Mouse (Mus musculus) cerebellum, adult 9-11 months (tissue): ENCODE results near the gene Bend6.
A peak's percentile ranks its signal among the peaks of the same experiment; 100 is the strongest.
"Not testable (repeated sequence)": the region's sequence is repeated elsewhere in the genome, so short reads cannot be mapped to it uniquely, and the experiment has no call there.

Experiments used
- DNase-seq: peaks from one replicate; pipeline ENCODE4 v3.0.0; 2022

Gene Bend6

GRCm38 (mm10) chr1:33906216-33906615 lies 1.4 kb downstream of the Bend6 start:
- peak; percentile 55 for DNase-seq

- DNase-seq, result peak; percentile 7
Measured at GRCm38 (mm10) chr1:33903587-33903986, 4.0 kb downstream of the Bend6 start.

- no peak for DNase-seq
Measured at GRCm38 (mm10) chr1:33900175-33900574, 7.4 kb downstream of the Bend6 start.

GRCm38 (mm10) chr1:33898373-33898772 lies 9.2 kb downstream of the Bend6 start:
- no peak for DNase-seq

GRCm38 (mm10) chr1:33897426-33897825 lies 10.2 kb downstream of the Bend6 start:
- DNase-seq, result peak; percentile 57

GRCm38 (mm10) chr1:33896666-33897065 lies 10.9 kb downstream of the Bend6 start:
- peak; percentile 67 for DNase-seq

GRCm38 (mm10) chr1:33896116-33896515 lies 11.5 kb downstream of the Bend6 start:
- DNase-seq, result no peak

GRCm38 (mm10) chr1:33892784-33893183 lies 14.8 kb downstream of the Bend6 start:
- no peak for DNase-seq

GRCm38 (mm10) chr1:33883102-33883839 lies 24.3 kb downstream of the Bend6 start:
- no peak for DNase-seq

- no peak for DNase-seq
Measured at GRCm38 (mm10) chr1:33878170-33878569, 29.4 kb downstream of the Bend6 start.

GRCm38 (mm10) chr1:33876416-33876815 lies 31.2 kb downstream of the Bend6 start:
- no peak for DNase-seq

GRCm38 (mm10) chr1:33875691-33876090 lies 31.9 kb downstream of the Bend6 start:
- peak; percentile 20 for DNase-seq

GRCm38 (mm10) chr1:33873561-33873960 lies 34.1 kb downstream of the Bend6 start:
- DNase-seq, result no peak

GRCm38 (mm10) chr1:33869437-33869836 lies 38.2 kb downstream of the Bend6 start:
- no peak for DNase-seq

GRCm38 (mm10) chr1:33869031-33869430 lies 38.6 kb downstream of the Bend6 start:
- peak; percentile 46 for DNase-seq

- DNase-seq, result no peak
Measured at GRCm38 (mm10) chr1:33846807-33847206, 60.8 kb downstream of the Bend6 start.

- DNase-seq, result no peak
Measured at GRCm38 (mm10) chr1:33843823-33844222, 63.8 kb downstream of the Bend6 start.

- not testable (repeated sequence) for DNase-seq
Measured at GRCm38 (mm10) chr1:33838952-33839351, 68.7 kb downstream of the Bend6 start.

GRCm38 (mm10) chr1:33830586-33830985 lies 77.0 kb downstream of the Bend6 start:
- no peak for DNase-seq

GRCm38 (mm10) chr1:33817931-33818330 lies 89.7 kb downstream of the Bend6 start:
- no peak for DNase-seq

- DNase-seq, result peak; percentile 94
Measured at GRCm38 (mm10) chr1:33813868-33814794, 93.5 kb downstream of the Bend6 start, which contains the start of gene Zfp451. Gene Zfp451 (minus strand): TSS chr1:33814595.

GRCm38 (mm10) chr1:33813495-33813867 lies 94.1 kb downstream of the Bend6 start:
- DNase-seq, result no peak

GRCm38 (mm10) chr1:33803323-33803722 lies 104.3 kb downstream of the Bend6 start:
- DNase-seq, result no peak
